Mouse (Mus musculus) liver, embryonic 15.5 days (tissue): ENCODE results near the gene Prr29. TPM values are rescaled to one million over a fixed set of nuclear protein-coding genes. Genes with fewer than 3 reads are reported as not detected.
A peak's percentile ranks its signal among the peaks of the same experiment; 100 is the strongest.
"Not testable (repeated sequence)": the region's sequence is repeated elsewhere in the genome, so short reads cannot be mapped to it uniquely, and the experiment has no call there.

Experiments
- ATAC-seq: fragments of 200-750 bp; cut with Nextera tagmentation; 2 replicates; pipeline ENCODE4 v1.8.0; 2017; ENCODE audit warnings: moderate number of reproducible peaks, mild to moderate bottlenecking, moderate library complexity; ENCODE audit not compliant: insufficient read depth
- H3K27ac ChIP-seq: fragments of 300-500 bp; sonication (generic); replicated peaks from 2 replicates; pipeline ENCODE4 v1.5.1; 2015; ENCODE audit warnings: mild to moderate bottlenecking, inconsistent platforms
- H3K27me3 ChIP-seq: fragments of 300-500 bp; sonication (generic); 2 replicates; pipeline ENCODE4 v1.6.1; 2015; ENCODE audit warnings: mild to moderate bottlenecking, inconsistent platforms
- H3K36me3 ChIP-seq: fragments of 300-500 bp; sonication (generic); replicated peaks from 2 replicates; pipeline ENCODE4 v1.6.1; 2015; ENCODE audit warnings: moderate library complexity, mild to moderate bottlenecking, inconsistent platforms
- H3K4me1 ChIP-seq: fragments of 300-500 bp; sonication (generic); replicated peaks from 2 replicates; pipeline ENCODE4 v1.6.1; 2015; ENCODE audit warnings: inconsistent platforms
- H3K4me2 ChIP-seq: fragments of 300-500 bp; sonication (generic); 2 replicates; pipeline ENCODE4 v1.6.1; 2015; ENCODE audit warnings: moderate library complexity, mild to moderate bottlenecking, inconsistent platforms
- H3K4me3 ChIP-seq: fragments of 300-500 bp; sonication (generic); replicated peaks from 2 replicates; pipeline ENCODE4 v1.5.1; 2015; ENCODE audit warnings: mild to moderate bottlenecking, inconsistent platforms
- H3K9ac ChIP-seq: fragments of 300-500 bp; sonication (generic); 2 replicates; pipeline ENCODE4 v1.6.1; 2015; ENCODE audit warnings: moderate library complexity, mild to moderate bottlenecking, inconsistent platforms
- H3K9me3 ChIP-seq: fragments of 300-500 bp; sonication (generic); replicated peaks from 2 replicates; pipeline ENCODE4 v1.6.1; 2016; ENCODE audit warnings: inconsistent platforms
- WGBS: fragments of 180-500 bp; shearing (Covaris S2); methylation state at CpG from one replicate; pipeline ENCODE4 v1.1.7; 2015; ENCODE audit warnings: mixed read lengths; ENCODE audit not compliant: insufficient replicate concordance; 5-methylcytosine and 5-hydroxymethylcytosine counted together
- polyA plus RNA-seq: library from polyadenylated mRNA; unstranded; fragments of >200 nt; fragmentation: Nextera tagmentation; extraction: Ambion mirVana; gene quantifications from 2 replicates; pipeline ENCODE4 v1.2.1, GENCODE M21; 2015

The Prr29 gene
- polyA plus RNA-seq, 1 experiment from 2014 or later = not detected

DNA sequence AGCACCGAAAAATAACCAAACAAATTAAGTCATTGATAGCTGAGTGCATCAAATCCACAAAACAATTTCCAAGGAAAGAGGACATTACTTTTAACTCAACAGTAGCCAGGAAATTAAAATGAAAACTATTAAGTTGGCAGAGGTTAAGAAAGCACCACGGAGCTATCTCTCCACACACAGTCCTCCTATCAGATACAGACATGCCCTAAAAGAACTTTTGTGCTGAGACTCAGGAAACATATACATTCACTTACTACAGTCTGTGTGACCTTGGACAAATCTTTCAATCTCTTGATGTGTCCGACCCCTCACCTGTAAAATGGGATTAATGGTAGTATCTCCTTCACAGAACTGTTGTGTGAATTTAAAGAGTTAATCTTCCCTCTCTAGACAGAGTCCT lies 21.1 kb downstream of the Prr29 start:
- H3K36me3 ChIP-seq = no peaks in the 10 kb centered on the region
- 31% methylated on average over 3 of the region's 3 CpGs for WGBS
- no peaks in the 10 kb centered on the region for H3K27me3 ChIP-seq
- H3K9me3 ChIP-seq = no peaks in the 10 kb centered on the region
- no peak for ATAC-seq
- no peak overlapping the region for H3K4me3 ChIP-seq
- no peak overlapping the region; the same call in 1 of the 2 replicates for H3K4me2 ChIP-seq
- no peak overlapping the region for H3K27ac ChIP-seq
- H3K9ac ChIP-seq = no peak overlapping the region
- peaks cover 48% of the 10 kb centered on the region for H3K4me1 ChIP-seq

DNA sequence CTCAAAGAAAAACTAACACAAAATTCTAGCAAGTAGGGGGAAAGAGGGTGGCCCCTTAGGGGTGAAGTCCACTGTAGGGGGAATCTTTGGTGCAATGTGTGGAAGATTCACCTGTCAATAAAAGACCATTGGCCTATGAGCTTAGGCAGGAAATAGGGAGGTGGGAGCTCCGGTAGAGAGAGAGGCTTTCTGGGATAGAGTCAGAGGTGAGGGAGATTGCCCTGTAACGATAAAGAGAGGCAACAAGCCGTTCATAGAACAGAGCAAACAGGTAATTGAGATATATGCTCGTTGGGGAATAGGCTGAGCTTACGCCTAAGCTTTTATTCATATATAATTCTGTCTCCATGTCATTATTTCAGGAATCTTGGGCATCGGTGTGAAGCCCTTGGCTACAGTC lies 21.7 kb downstream of the Prr29 start:
- Histone ChIP-seq H3K36me3 (no peaks in the 10 kb centered on the region), H3K4me3 (0 out of 2 replicates have a peak overlapping the region, but pooled peaks have one; percentile 8), H3K4me1 (peaks cover 48% of the 10 kb centered on the region), H3K9ac (no peak overlapping the region), H3K9me3 (no peaks in the 10 kb centered on the region), H3K4me2 (peak overlapping the region; percentile 31; the same call in 1 of the 2 replicates), H3K27me3 (no peaks in the 10 kb centered on the region), H3K27ac (peak overlapping the region; percentile 39; the same call in 1 of the 2 replicates)
- ATAC-seq = no peak
- WGBS = 35% methylated on average over 6 of the region's 6 CpGs

DNA sequence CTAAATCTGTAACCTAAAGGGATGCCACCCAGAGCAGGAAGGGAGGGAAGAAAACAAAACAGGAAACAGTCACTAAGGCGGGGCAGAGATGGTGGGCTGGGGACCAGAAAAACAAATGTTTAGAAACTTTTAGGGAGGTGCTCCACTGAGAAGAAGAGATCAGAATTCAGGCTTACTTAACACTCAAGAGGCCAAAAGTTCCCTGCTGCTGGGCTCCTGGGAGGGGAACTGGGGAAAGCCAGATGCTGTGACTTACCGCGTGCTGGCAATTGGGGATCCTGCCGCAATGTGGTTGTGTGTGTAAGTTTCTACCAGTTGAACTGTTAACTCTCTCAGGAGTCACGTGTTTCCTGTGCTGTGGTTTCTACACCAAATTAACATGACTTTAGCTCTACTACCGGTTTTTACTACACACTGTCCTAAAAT lies 22.5 kb downstream of the Prr29 start, which contains the start of gene Icam2:
Gene Icam2, minus strand, starts transcription at position 285 of the 426 bp plus-strand sequence.
- peak within 1 kb of the TSS; percentile 31 for H3K4me2 ChIP-seq
- no peaks in the 10 kb centered on the region for H3K36me3 ChIP-seq
- H3K27me3 ChIP-seq = no peaks in the 10 kb centered on the region
- 15% methylated on average over 6 of the region's 6 CpGs for WGBS
- no peak for ATAC-seq
- no peaks in the 10 kb centered on the region for H3K9me3 ChIP-seq
- 0 out of 2 replicates have a peak within 1 kb of the TSS, but pooled peaks have one; percentile 8 for H3K4me3 ChIP-seq
- peak within 1 kb of the TSS; percentile 39 for H3K27ac ChIP-seq
- no peak within 1 kb of the TSS for H3K9ac ChIP-seq
- peaks cover 48% of the 10 kb centered on the region for H3K4me1 ChIP-seq

DNA sequence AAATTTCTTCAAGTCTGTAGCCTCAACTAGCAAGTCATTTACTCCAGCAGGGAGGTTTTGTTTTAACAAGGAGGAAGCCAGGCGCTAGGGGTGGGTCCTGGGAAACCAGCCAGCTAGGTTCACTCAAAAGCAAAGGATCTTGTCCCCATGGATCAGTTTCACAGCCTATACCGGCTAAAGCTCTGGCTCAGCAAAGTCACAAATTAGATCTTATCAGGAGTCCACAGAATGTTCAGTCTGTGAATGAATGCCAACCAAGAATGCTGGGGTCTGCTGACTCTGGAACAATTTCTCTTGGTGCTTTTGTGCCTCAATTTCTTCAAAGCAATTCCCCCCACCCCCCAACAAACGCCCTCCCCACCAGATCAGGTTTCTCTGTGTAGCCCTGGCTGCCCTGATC lies 24.3 kb downstream of the Prr29 start:
- no peaks in the 10 kb centered on the region for H3K27me3 ChIP-seq
- H3K27ac ChIP-seq = no peak overlapping the region
- H3K9me3 ChIP-seq = no peaks in the 10 kb centered on the region
- H3K4me1 ChIP-seq = peaks cover 61% of the 10 kb centered on the region
- H3K36me3 ChIP-seq = 0 out of 2 replicates have a peak, but pooled peaks cover 5% of the 10 kb centered on the region
- no peak overlapping the region for H3K9ac ChIP-seq
- H3K4me2 ChIP-seq = no peak overlapping the region
- 25% methylated on average over 3 of the region's 3 CpGs for WGBS
- ATAC-seq = no peak
- H3K4me3 ChIP-seq = no peak overlapping the region

DNA sequence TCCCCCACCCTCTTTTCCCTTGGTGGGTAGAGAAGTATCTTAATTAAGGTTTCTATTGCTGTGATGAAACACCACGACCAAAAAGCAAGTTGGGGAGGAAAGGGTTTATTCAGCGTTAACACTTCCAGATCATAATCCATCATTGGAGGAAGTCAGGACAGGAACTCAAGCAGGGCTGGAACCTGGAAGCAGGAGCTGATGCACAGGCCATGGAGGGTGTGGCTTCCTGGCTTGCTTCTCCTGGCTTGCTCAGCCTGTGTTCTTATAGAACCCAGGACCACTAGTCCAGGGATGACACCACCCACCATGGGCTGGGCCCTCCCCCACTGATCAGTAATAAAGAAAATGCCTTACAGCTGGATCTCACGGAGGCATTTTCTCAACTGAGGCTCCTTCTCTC lies 25.5 kb downstream of the Prr29 start:
- H3K27ac ChIP-seq = no peak overlapping the region
- WGBS = 40% methylated on average over 3 of the region's 3 CpGs
- no peaks in the 10 kb centered on the region for H3K9me3 ChIP-seq
- H3K27me3 ChIP-seq = no peaks in the 10 kb centered on the region
- H3K4me3 ChIP-seq = no peak overlapping the region
- no peak for ATAC-seq
- peaks cover 61% of the 10 kb centered on the region for H3K4me1 ChIP-seq
- H3K9ac ChIP-seq = no peak overlapping the region
- no peak overlapping the region for H3K4me2 ChIP-seq
- peaks cover 9% of the 10 kb centered on the region; the same call in 1 of the 2 replicates for H3K36me3 ChIP-seq

DNA sequence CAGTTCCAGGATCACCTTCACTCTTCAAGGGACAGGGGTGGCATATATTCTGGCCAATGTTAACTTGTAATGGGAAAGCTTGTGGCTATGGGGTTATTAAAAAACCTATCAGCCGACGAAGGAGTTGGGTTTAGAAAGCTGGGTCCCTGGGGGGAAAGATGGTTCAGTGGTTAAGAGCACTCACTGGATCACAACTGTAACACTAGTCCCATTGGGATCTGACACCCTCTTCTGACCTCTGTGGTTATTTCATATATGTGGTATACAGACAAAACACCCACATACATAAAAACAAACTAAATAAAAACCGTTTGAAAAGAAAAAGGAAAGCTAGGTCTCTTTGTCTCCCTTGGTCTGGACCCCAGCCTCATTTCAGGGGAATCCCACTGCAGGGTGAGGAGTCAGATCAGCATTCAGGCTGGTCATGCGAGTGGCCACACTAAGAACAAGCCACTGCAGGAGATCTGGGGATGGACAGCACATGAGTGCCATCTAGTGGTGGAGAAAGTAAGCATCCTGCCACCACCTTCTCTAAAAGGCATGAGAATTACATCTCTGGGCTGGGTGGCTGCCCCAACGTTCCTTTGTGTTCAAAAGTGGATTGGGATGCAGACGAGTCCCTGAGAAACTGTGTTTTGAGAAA lies 26.4 kb downstream of the Prr29 start:
- ATAC-seq = no peak
- H3K4me1 ChIP-seq = peaks cover 54% of the 10 kb centered on the region
- WGBS = 32% methylated on average over 6 of the region's 6 CpGs

DNA sequence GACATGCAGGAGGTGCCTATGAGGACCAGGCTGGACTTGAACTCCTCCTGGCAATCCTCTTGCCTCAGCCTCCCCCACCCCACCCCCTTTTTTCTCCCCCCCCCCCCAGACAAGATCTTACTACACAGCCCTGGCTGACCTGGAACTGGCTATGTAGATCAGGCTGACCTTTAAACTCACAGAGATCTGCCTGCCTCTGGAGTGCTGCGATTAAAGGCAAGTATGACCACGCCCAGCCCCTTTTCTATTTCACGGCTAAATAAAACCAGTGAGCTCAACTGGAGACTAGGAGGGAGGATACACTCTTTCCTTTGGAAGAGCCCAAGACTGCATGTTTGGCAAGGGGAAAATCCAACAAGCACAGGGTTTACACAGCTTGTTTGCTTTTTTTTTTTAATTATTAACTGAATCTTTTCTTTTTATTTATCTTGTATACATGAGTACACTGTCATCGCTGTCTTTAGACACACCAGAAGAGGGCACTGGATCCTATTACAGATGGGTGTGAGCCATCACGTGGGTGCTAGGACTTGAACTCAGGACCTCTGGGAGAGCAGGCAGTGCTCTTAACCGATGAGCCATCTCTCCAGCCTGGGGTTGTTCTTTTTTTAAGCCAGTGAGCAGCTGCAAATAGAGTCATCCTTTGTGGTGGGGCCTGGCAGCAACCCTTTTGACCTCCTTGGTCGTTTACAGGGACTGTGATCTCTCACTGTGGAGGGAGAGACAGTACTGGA lies 27.5 kb downstream of the Prr29 start:
- Histone ChIP-seq H3K36me3 (peaks cover 16% of the 10 kb centered on the region), H3K27me3 (no peaks in the 10 kb centered on the region), H3K4me1 (peaks cover 43% of the 10 kb centered on the region), H3K9ac (no peak overlapping the region), H3K4me3 (no peak overlapping the region), H3K4me2 (peak overlapping the region; percentile 29; the same call in 1 of the 2 replicates), H3K9me3 (no peaks in the 10 kb centered on the region), H3K27ac (peak overlapping the region; percentile 68)
- ATAC-seq = peak; percentile 77
- 40% methylated on average over 7 of the region's 7 CpGs for WGBS

More for the DNA sequence above, 26.4 kb downstream of the Prr29 start:
- peak overlapping the region; percentile 55; the same call in 1 of the 2 replicates for H3K27ac ChIP-seq
- H3K4me3 ChIP-seq = no peak overlapping the region
- no peak overlapping the region for H3K4me2 ChIP-seq
- no peaks in the 10 kb centered on the region for H3K9me3 ChIP-seq
- H3K36me3 ChIP-seq = peaks cover 11% of the 10 kb centered on the region; the same call in 1 of the 2 replicates
- no peak overlapping the region for H3K9ac ChIP-seq
- no peaks in the 10 kb centered on the region for H3K27me3 ChIP-seq

DNA sequence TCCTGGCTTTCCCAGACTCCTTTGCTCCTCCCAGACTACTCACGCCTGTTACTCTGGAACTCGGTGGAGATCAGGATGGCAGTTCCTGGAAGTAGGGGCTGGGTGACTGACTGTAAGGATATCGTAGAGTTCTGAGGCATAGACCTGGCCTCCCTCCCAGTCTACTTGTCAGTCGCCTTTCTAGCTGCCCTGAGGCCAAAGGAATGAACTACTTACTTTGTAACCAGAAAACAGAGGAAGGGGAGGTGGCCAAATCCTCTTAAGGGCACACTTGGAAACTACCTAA lies 28.0 kb downstream of the Prr29 start:
- Histone ChIP-seq H3K36me3 (peaks cover 21% of the 10 kb centered on the region), H3K9ac (no peak overlapping the region), H3K4me1 (peaks cover 39% of the 10 kb centered on the region), H3K27ac (peak overlapping the region; percentile 68), H3K27me3 (no peaks in the 10 kb centered on the region), H3K9me3 (no peaks in the 10 kb centered on the region), H3K4me2 (0 out of 2 replicates have a peak overlapping the region, but pooled peaks have one; percentile 29), H3K4me3 (no peak overlapping the region)
- no peak for ATAC-seq
- WGBS = 60% methylated on average over 4 of the region's 4 CpGs

DNA sequence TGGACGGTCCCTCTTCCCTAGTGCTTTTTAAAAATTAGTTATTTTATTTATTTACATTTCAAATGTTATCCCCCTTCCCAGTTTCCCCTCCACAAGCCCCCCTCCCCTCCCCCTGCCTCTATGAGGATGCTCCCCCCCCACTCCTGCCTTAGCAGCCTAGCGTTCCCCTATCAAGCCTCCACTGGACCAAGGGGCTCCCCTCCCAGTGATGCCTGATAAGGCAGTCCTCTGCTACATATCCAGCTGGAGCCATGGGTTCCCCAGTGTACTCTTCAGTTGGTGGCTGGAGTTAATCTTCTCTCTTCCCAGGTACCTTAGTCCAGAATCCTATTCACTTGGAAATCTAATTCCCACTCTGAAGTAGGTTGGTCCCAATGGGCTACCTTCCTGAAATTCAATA lies 28.8 kb downstream of the Prr29 start:
- Histone ChIP-seq H3K36me3 (peaks cover 29% of the 10 kb centered on the region), H3K4me1 (peaks cover 39% of the 10 kb centered on the region), H3K4me2 (0 out of 2 replicates have a peak overlapping the region, but pooled peaks have one; percentile 6), H3K27ac (peak overlapping the region; percentile 68; the same call in 1 of the 2 replicates)
- H3K4me3 ChIP-seq, H3K9ac ChIP-seq, H3K9me3 ChIP-seq, H3K27me3 ChIP-seq: not testable (repeated sequence)
- 45% methylated on average over 2 of the region's 2 CpGs for WGBS
- peak; percentile 41; the same call in 1 of the 2 replicates for ATAC-seq

DNA sequence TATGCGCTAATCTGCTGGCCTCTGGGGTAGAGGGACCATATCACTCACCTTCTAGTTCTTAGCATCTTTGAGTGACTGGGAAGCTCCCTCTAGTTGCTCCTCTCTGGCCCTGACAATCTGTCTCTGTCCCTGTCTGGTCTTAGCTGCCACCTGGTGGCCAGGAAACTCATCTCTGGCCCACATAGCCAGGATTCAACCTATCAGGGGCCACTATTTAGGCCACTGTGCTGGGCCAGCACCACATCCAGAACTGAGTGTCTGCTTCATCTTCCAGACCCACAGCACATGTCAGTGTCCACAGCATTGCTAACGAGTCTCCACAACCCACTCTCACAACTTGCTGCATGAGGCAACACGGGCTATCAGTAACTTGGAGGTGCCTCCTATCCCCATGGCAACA lies 32.4 kb downstream of the Prr29 start:
- H3K27me3 ChIP-seq = no peaks in the 10 kb centered on the region
- no peak overlapping the region for H3K4me3 ChIP-seq
- H3K9ac ChIP-seq = no peak overlapping the region
- no peak for ATAC-seq
- H3K4me2 ChIP-seq = no peak overlapping the region
- no peak overlapping the region for H3K27ac ChIP-seq
- peaks cover 18% of the 10 kb centered on the region for H3K4me1 ChIP-seq
- H3K36me3 ChIP-seq = peaks cover 54% of the 10 kb centered on the region
- 81% methylated on average over 3 of the region's 3 CpGs for WGBS
- H3K9me3 ChIP-seq = no peaks in the 10 kb centered on the region

DNA sequence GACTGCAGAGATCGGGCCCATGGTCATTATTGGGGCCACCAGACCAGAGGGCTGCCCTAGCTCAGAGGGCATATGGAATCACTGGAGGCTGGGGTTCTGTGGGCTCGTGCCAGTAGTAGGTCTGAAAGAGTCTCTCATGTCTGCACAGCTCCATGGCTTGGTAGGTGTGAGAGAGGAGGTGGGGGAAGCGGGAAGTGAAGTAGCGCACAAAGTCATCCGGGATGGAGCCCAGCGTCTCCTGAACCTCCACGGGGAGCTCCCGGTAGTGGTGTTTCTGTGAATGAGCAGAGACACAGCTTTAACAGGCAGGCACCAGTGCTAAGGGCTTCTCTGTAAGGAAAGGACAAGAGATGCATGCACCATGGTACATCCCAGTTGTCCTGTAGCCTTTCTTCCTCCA lies 33.2 kb downstream of the Prr29 start:
- H3K4me1 ChIP-seq = peaks cover 10% of the 10 kb centered on the region
- H3K27ac ChIP-seq = no peak overlapping the region
- no peaks in the 10 kb centered on the region for H3K9me3 ChIP-seq
- 82% methylated on average over 8 of the region's 8 CpGs for WGBS
- H3K27me3 ChIP-seq = no peaks in the 10 kb centered on the region
- H3K4me3 ChIP-seq = no peak overlapping the region
- H3K9ac ChIP-seq = no peak overlapping the region
- H3K4me2 ChIP-seq = no peak overlapping the region
- no peak for ATAC-seq
- H3K36me3 ChIP-seq = peaks cover 62% of the 10 kb centered on the region
